Mouse (Mus musculus) kidney, postnatal 0 days (tissue): ENCODE measurements around the gene Dtx1. TPM values are rescaled to one million over a fixed set of nuclear protein-coding genes. Genes with fewer than 3 reads are reported as not detected.

Experiments used
- ATAC-seq: fragments of 200-750 bp; cut with Nextera tagmentation; replicated peaks from 2 replicates; pipeline ENCODE4 v1.8.0; 2017; ENCODE audit warnings: low read depth, moderate number of reproducible peaks, moderate TSS enrichment, moderate library complexity; ENCODE audit not compliant: low FRiP score
- DNase-seq: peaks from one replicate; pipeline ENCODE4 v3.0.0-alpha.2; 2016; ENCODE audit warnings: low spot score
- H3K27ac ChIP-seq: fragments of 300-500 bp; sonication (generic); 2 replicates; pipeline ENCODE4 v1.5.1; 2014; ENCODE audit warnings: mild to moderate bottlenecking
- H3K27me3 ChIP-seq: fragments of 300-500 bp; sonication (generic); 2 replicates; pipeline ENCODE4 v1.6.1; 2014; ENCODE audit warnings: low read length, mixed read lengths; ENCODE audit not compliant: insufficient read depth
- H3K36me3 ChIP-seq: fragments of 300-500 bp; sonication (generic); 2 replicates; pipeline ENCODE4 v1.6.1; 2014; ENCODE audit warnings: low read length, mixed read lengths; ENCODE audit not compliant: insufficient read depth
- H3K4me1 ChIP-seq: fragments of 300-500 bp; sonication (generic); replicated peaks from 2 replicates; pipeline ENCODE4 v1.6.1; 2014; ENCODE audit warnings: antibody characterized with exemption, low read length, mixed read lengths; ENCODE audit not compliant: insufficient read depth
- H3K4me2 ChIP-seq: fragments of 300-500 bp; sonication (generic); 2 replicates; pipeline ENCODE4 v1.6.1; 2014; ENCODE audit warnings: mild to moderate bottlenecking, low read length, moderate library complexity, mixed read lengths
- H3K4me3 ChIP-seq: fragments of 300-500 bp; sonication (generic); replicated peaks from 2 replicates; pipeline ENCODE4 v1.5.1; 2014; ENCODE audit warnings: low read depth, low read length
- H3K9ac ChIP-seq: fragments of 300-500 bp; sonication (generic); 2 replicates; pipeline ENCODE4 v1.6.1; 2014; ENCODE audit warnings: low read depth, low read length
- H3K9me3 ChIP-seq: fragments of 300-500 bp; sonication (generic); replicated peaks from 2 replicates; pipeline ENCODE4 v1.6.1; 2016; ENCODE audit warnings: low read length, inconsistent platforms, mixed read lengths
- CTCF ChIP-seq: IDR thresholded peaks from 2 replicates; pipeline ENCODE4 v1.5.1; 2016; ENCODE audit warnings: antibody characterized with exemption, low read depth, mild to moderate bottlenecking, moderate library complexity
- WGBS: fragments of 180-500 bp; shearing (Covaris S2); extraction: QIAGEN DNeasy Blood & Tissue Kit; methylation state at CpG from one replicate; pipeline ENCODE4 v1.1.7; 2014; 5-methylcytosine and 5-hydroxymethylcytosine counted together
- polyA plus RNA-seq: library from polyadenylated mRNA; unstranded; fragments of >200 nt; fragmentation: Nextera tagmentation; extraction: Ambion mirVana; gene quantifications from 2 replicates; pipeline ENCODE4 v1.2.1, GENCODE M21; 2015

The Dtx1 gene
- polyA plus RNA-seq, 1 experiment from 2014 or later = 5.5 TPM

GRCm38 (mm10) chr5:120674229-120675145, 37.2 kb downstream of the Dtx1 start:
- no peaks in the 10 kb centered on the region; the same call in 1 of the 2 replicates for H3K4me1 ChIP-seq
- H3K4me2 ChIP-seq = peak overlapping the region; percentile 21; the same call in 1 of the 2 replicates
- TF ChIP-seq CTCF = no peak
- H3K4me3 ChIP-seq = no peak overlapping the region
- H3K36me3 ChIP-seq = no peaks in the 10 kb centered on the region
- H3K27ac ChIP-seq = no peak overlapping the region
- no peaks in the 10 kb centered on the region for H3K27me3 ChIP-seq
- H3K9ac ChIP-seq = no peak overlapping the region
- no peaks in the 10 kb centered on the region for H3K9me3 ChIP-seq
- 21% methylated on average over 21 of the region's 21 CpGs for WGBS
- DNase-seq = peak; percentile 65
- peak; percentile 55 for ATAC-seq

- ATAC-seq (no peak), DNase-seq (peak; percentile 76)
- H3K4me3 ChIP-seq = no peak overlapping the region
- no peaks in the 10 kb centered on the region for H3K36me3 ChIP-seq
- H3K4me2 ChIP-seq = no peak overlapping the region
- no peak overlapping the region for H3K9ac ChIP-seq
- no peaks in the 10 kb centered on the region for H3K27me3 ChIP-seq
- H3K27ac ChIP-seq = no peak overlapping the region
- H3K4me1 ChIP-seq = no peaks in the 10 kb centered on the region
- 6% methylated on average over 12 of the region's 12 CpGs for WGBS
- H3K9me3 ChIP-seq = no peaks in the 10 kb centered on the region
- peak; percentile 94 for TF ChIP-seq CTCF
Measured at GRCm38 (mm10) chr5:120673626-120674025, 38.1 kb downstream of the Dtx1 start.

GRCm38 (mm10) chr5:120671865-120672264, 39.9 kb downstream of the Dtx1 start:
- no peaks in the 10 kb centered on the region for H3K4me1 ChIP-seq
- H3K9ac ChIP-seq = no peak overlapping the region
- no peak overlapping the region for H3K27ac ChIP-seq
- DNase-seq (no peak), ATAC-seq (no peak)
- no peaks in the 10 kb centered on the region for H3K9me3 ChIP-seq
- no peak overlapping the region for H3K4me2 ChIP-seq
- TF ChIP-seq CTCF = no peak
- H3K36me3 ChIP-seq = no peaks in the 10 kb centered on the region
- H3K27me3 ChIP-seq = no peaks in the 10 kb centered on the region
- H3K4me3 ChIP-seq = no peak overlapping the region
- 70% methylated on average over 3 of the region's 3 CpGs for WGBS

DNA sequence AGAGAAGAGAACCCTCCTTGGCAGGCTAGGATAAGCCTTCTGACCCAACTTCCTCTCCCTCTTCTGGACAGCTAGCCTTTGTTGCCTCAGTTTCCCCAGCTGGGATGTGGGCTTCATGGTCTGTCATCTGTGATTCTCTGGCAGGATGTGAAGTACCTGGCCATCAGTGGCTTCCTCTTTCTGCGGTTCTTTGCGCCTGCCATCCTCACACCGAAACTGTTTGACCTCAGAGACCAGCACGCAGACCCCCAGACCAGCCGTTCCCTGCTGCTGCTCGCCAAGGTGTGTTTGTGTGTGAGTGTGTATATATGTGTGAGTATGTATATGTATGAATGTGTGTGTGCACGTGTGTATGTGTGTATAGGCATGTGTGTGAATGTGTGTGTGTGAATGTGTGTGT, 41.6 kb downstream of the Dtx1 start:
- ATAC-seq (no peak), DNase-seq (no peak)
- Histone ChIP-seq H3K9ac (no peak overlapping the region), H3K4me1 (no peaks in the 10 kb centered on the region), H3K27ac (no peak overlapping the region), H3K9me3 (no peaks in the 10 kb centered on the region), H3K27me3 (no peaks in the 10 kb centered on the region), H3K36me3 (no peaks in the 10 kb centered on the region), H3K4me3 (no peak overlapping the region), H3K4me2 (no peak overlapping the region)
- TF ChIP-seq CTCF = no peak
- 87% methylated on average over 7 of the region's 7 CpGs for WGBS

DNA sequence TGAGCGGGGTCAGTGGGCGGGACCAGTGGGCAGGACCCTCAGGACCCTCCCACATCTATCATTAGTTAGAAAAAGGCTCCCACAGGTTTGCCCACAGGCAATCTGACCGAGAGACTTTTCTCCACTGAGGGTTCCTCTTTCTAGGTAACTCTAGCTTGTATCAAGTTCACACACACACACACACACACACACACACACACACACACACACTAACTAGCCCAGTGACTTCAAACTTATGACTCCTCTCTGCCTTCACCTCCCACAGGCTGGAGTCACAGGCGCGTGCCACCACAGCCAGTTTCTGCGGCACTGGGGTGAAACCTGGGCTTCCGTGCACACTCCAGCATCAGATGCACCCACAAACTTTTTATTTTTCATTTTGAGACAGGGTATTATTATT, 43.0 kb downstream of the Dtx1 start:
- H3K27me3 ChIP-seq = no peaks in the 10 kb centered on the region
- H3K27ac ChIP-seq = no peak overlapping the region
- H3K36me3 ChIP-seq = no peaks in the 10 kb centered on the region
- no peak overlapping the region for H3K4me2 ChIP-seq
- H3K4me1 ChIP-seq = no peaks in the 10 kb centered on the region
- H3K4me3 ChIP-seq = no peak overlapping the region
- DNase-seq = no peak
- WGBS = 64% methylated on average over 7 of the region's 7 CpGs
- no peak overlapping the region for H3K9ac ChIP-seq
- no peak for ATAC-seq
- H3K9me3 ChIP-seq = no peaks in the 10 kb centered on the region
- no peak for TF ChIP-seq CTCF

- no peak overlapping the region for H3K4me3 ChIP-seq
- ATAC-seq = no peak
- H3K27me3 ChIP-seq = no peaks in the 10 kb centered on the region
- 52% methylated on average over 2 of the region's 2 CpGs for WGBS
- no peak for DNase-seq
- no peak overlapping the region for H3K27ac ChIP-seq
- H3K4me2 ChIP-seq = no peak overlapping the region
- no peaks in the 10 kb centered on the region for H3K9me3 ChIP-seq
- H3K9ac ChIP-seq = no peak overlapping the region
- TF ChIP-seq CTCF = peak; percentile 16; the same call in 1 of the 2 replicates
- no peaks in the 10 kb centered on the region for H3K36me3 ChIP-seq
- H3K4me1 ChIP-seq = no peaks in the 10 kb centered on the region
Measured at GRCm38 (mm10) chr5:120664888-120665287, 46.8 kb downstream of the Dtx1 start.
